Mouse (Mus musculus) cerebellum, adult 9-10 months (tissue): ENCODE data around the gene Pde4d.
A peak's percentile ranks its signal among the peaks of the same experiment; 100 is the strongest.

Source experiments
- DNase-seq: peaks from one replicate; pipeline ENCODE4 v3.0.0; 2022

The Pde4d gene

GRCm38 (mm10) chr13:108834197-108834596 lies 384.4 kb downstream of the Pde4d start:
- DNase-seq, result peak; percentile 96

DNA sequence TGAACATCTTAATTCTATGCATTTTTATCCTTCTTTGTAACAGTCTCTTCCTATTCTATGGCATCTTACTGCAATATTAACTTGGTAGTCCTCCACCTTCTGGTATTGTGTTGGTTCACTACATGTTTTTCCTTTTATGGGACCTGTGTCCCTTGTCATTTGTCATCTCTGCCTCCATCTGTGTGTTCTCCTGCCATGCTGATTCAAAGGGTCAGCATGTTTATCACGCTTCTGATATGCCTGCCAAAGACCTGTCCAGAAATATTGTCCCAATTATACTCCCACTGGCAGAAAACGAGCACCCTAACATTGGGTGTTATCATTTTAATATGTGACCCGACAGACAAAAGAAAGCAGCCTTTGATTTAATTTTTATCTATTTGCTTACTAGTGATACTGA lies 386.6 kb downstream of the Pde4d start:
- peak; percentile 58 for DNase-seq

DNA sequence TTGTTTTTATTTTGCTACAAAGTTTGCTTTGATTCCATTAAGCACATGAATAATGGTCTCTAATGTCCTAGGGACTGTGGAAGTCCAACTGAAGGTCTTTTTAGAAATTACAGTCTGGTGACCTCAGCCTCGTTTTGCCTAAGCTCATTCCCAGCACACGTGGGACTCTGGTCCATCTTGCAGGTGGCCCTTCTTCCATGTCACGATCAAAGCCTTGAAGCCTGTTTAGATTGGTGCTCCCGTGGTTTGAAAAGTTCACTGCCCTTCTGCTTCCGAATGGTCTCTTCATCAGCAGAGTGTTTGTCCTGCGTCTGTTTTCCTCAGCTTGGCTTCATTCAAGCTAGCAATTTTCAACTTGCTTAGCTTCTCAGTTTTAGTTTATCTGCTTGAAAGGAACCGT lies 389.4 kb downstream of the Pde4d start:
- DNase-seq, result no peak

DNA sequence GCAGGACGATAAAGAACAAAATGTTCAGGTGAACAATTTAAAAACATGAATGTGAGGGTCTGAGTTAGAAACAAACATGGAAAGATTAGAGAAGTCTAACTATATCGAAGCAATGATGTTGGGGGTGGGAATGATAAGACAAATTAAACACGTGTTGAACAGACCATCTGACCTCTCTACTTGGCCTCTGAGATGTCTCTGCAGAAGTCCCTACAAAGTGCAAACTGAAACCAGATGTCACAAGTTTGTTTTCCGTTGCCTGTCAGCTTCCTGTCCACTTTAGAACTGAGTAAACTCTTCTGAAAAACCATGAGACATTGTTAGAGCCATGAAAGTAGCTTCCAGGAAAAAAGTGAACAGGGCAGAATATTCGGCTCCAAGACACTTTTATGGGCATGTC lies 404.3 kb downstream of the Pde4d start:
- DNase-seq, result no peak

DNA sequence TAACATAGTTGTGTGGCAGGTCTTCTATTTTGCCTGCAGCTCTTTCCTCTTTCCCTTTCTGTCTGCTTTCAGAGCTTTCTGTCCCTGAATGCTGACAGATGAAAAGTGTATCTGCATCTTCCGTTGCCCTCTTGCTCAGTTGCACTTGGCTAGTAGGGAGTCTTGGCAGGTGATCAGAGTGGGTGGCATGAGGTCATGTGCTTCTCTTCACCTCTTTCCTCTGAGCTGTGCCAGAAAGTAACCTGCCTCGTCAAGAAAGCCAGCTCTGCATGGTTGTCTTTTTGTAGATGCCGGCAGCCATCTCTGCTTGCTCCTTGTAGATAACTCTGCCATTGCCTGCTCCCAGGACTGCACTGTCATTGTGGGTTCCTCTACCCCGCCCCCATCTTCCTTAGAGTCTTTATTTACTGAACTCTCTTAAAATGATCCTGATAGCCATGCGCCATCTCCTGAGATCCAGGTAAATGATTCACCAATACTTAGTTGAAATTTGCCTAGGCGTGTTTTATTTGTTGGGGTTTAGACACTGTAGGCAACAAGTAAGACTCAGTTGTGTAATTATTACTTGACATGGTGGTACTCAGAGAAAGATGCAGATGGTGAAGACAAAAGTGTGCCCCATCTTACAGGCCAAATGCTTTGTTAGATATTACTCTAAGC lies 407.2 kb downstream of the Pde4d start:
- DNase-seq, result no peak

DNA sequence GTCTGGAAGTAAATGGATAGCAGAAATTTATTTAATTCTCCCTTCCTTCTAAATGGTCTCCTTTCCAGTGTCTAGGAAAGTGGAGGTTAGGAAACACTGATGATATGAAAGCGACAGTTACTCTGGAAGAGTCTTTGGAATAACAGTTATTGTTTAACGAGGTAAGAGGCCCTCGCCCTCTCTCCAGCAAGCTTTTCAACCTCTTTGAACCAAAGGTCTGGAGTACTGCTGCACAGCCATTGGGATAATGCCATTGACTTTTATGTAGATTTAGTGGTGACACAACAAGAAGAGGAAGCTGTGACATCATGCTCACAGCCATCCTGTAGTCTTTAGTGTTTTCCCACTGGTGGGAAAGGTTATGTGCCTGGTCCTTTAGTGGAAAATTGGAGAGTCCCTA lies 409.6 kb downstream of the Pde4d start:
- DNase-seq, result no peak

- DNase-seq, result peak; percentile 10
Measured at GRCm38 (mm10) chr13:108860737-108861136, 411.0 kb downstream of the Pde4d start.

DNA sequence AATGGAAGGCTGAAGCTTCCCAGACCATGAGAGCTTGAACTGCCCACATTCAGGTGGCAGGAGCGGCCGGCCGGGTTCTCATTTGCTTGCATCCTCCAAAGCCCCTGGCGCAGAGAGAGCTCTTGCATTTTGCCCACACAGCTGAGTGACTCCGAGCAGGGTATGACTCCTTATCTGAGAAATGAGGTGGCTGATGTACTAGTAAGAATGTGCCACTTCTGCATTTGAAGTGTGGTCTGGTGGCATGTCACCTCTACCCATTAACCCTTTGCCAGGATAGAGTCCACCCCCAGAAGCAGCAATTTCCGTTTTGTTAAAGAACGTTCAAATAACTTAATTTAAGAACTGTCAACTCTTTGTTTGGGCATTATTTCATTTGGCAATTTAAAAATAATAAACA lies 412.0 kb downstream of the Pde4d start:
- DNase-seq, result no peak

DNA sequence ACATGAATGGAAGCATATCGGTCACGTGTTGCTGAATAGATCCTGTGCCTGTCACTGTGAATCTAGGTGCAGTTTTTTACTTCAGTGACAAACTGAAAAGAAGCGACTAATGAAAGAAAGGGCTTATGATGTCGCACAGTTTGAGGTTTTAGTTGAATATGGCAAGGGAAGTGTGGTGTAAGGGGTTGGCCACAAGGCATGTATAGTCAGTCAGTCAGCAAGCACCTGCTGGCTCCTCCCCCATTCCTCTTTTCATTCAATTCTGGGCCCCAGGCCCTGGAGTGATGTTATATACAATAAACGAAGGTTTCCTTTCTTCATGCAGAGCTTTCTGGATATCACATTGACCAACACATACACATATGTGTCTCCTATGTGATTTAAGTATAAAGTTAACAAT lies 412.4 kb downstream of the Pde4d start:
- no peak for DNase-seq

GRCm38 (mm10) chr13:108900160-108900559 lies 450.4 kb downstream of the Pde4d start:
- DNase-seq, result no peak

- no peak for DNase-seq
Measured at GRCm38 (mm10) chr13:108905121-108905520, 455.4 kb downstream of the Pde4d start.

GRCm38 (mm10) chr13:108909193-108909592 lies 459.4 kb downstream of the Pde4d start:
- DNase-seq, result no peak

- DNase-seq, result no peak
Measured at GRCm38 (mm10) chr13:108914626-108915025, 464.9 kb downstream of the Pde4d start.

DNA sequence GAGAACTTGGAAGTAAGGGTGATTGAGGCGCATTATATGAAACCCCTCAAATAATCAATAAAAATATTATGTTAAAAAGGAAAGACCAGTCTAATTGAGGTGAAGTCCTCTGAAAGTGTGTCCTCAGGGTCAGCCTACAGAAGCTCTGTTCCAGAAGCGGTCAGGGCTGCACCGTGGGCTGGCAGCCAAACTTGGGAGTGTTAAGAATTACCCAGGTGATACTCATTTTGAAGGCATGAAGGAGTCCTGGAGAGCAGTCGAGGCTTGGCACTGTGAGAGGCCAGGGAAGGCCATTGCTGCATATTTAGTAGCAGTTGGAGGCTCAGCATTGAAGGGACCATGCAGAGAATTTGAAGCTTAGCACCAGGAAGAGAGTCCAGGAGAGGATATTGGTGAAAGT lies 471.4 kb downstream of the Pde4d start:
- DNase-seq, result no peak

DNA sequence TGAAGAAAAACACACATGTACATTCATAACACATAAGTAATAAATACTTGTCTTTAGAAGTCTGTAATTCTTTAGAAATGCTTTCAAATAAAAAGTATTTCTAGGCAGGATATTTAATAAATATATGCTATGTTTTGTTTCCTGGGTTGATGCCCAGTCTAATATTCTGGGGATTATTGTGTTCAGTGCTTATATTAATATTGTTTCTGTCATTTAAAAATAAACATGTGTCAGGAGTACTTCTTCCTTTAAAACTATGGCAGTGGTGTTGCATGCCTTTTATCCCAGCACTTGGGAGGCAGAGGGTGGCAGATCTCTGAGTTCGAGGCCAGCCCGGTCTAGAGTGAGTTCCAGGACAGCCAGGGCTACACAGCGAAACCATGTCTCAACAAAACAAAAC lies 485.1 kb downstream of the Pde4d start:
- no peak for DNase-seq

DNA sequence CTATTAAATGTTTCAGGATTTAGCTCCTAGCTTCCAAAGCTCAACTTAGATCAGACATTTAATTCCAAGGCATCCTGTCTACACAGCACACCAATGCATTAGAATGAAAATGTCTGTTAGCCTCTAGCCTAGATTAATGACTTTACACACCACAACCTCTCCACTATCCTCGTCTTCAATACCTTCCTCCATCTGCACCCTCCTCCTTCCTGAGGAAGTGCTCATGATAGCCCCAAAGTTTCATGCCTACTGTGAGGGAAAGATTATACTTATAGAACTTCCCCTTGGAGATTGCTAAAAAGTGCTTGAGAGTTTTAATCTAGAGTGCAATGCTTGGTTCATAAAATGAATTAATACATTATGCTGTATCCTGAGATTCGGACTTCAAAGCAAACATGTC lies 487.5 kb downstream of the Pde4d start:
- DNase-seq, result no peak

GRCm38 (mm10) chr13:108952911-108953310 lies 503.2 kb downstream of the Pde4d start:
- no peak for DNase-seq

- no peak for DNase-seq
Measured at GRCm38 (mm10) chr13:108956059-108956458, 506.3 kb downstream of the Pde4d start.

- DNase-seq, result no peak
Measured at GRCm38 (mm10) chr13:108964056-108964455, 514.3 kb downstream of the Pde4d start.

DNA sequence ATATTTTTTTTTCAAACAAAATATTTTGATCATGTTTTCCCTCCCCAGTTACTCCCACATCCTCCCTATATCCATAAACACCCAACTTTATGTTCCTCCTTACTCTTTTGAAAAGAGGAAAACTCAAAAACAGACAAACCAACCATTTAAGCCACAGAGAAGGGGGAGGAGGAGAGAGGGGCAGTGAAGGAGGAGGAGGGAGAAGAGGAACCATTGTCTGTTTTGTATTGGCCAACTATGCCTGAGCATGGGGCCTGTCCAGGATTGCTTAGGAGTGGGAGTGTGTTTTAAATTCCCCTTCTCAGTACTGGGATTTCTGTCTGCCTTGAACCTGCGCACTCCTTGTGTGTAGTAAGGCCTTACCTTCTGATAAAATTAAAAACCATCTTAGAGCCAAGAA lies 531.4 kb downstream of the Pde4d start:
- no peak for DNase-seq

DNA sequence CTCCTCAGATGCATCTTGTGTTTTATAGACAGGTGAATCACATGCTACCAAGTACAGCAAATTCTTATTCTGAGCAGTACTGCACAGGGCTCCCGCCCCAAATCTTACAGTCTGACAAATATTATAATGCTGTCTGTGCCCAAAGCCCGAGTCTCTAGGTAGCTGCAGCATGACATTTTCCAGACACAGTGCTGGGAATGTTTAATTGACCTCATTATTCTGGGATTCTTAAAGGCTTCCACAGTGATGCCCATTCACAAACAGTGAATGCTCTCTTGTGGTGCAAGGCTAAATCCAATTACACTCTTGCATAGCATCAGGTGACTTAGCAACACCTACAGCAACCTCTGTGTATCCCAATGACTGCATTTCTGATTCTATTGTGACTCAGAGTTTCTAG lies 549.0 kb downstream of the Pde4d start:
- no peak for DNase-seq

DNA sequence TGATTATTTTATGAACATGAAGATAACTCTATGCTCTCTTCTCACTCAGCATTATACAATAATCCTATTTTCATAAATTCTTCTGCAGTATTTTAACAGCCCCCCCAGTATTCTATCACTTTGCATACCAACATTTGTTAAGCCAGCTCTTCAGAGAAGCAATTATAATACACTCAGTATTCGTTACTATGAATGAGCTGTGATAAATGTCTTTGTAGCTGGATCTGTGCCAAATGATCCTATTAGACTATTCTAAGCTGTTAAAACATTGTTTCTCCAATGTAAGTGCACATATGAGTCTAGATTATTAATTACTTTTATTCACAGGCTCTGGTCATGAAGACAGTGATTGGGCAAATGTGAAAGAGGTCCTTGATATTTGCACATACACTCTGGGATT lies 575.0 kb downstream of the Pde4d start:
- DNase-seq, result no peak

GRCm38 (mm10) chr13:109047126-109047525 lies 597.4 kb downstream of the Pde4d start:
- peak; percentile 52 for DNase-seq

DNA sequence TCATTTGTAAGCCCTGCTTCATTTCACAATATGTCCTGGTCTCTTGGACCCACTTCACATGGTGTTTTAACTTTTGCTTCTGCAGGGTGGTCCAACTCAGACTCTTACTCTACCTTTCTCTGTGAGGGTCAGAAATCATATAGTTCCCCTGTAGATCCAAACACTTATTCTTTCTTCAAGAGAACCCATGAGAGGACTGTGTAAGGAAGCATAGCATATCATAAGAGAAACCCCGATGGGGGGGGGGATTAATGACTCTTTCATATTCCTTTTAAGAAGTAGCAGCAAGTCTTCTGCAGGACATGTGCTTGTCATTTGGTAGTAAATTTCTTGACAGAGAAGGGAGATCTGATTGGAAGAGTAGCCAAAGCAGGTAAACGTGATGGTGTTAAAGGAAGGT lies 603.1 kb downstream of the Pde4d start:
- no peak for DNase-seq

- peak; percentile 81 for DNase-seq
Measured at GRCm38 (mm10) chr13:109053242-109054018, 603.7 kb downstream of the Pde4d start.
